Mouse (Mus musculus) bone marrow macrophage, adult 2 months (primary cell): Measurements from ENCODE around the gene Vmn2r89.

Experiments used
- CTCF ChIP-seq: IDR thresholded peaks from 2 replicates; pipeline ENCODE4 v1.5.1; 2012; ENCODE audit warnings: low read depth, mild to moderate bottlenecking, low read length, moderate library complexity
- POLR2A ChIP-seq: IDR thresholded peaks from 2 replicates; pipeline ENCODE4 v1.6.1; 2012; ENCODE audit warnings: mild to moderate bottlenecking, low read depth, low read length, borderline replicate concordance

DNA sequence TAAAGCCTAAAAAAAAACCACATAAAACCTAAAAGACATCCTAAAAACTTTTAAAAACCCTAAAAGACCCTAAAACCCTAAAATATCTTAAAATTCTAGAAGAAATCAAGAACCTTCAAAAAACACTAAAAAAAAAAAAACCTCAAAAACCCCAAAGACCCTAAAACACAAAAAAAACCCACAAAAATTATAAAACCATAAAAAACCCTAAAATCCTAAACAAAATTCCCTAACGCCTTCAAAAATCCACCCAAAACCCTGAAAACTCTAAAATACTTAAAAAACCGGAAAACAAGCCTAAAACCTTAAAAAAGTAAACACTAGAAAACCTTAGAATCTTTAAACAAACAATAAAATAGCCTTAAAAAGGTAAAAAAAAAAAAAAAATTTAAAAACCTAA, 46.3 kb downstream of the Vmn2r89 start:
- no peak for TF ChIP-seq POLR2A
- TF ChIP-seq CTCF, result no peak
